Mouse (Mus musculus) CD8-positive naive resting alpha-beta T cell, adult 2 months (primary cell): ENCODE data around the gene Tssc4.

Source experiments
- DNase-seq, 2 experiments: peaks; one replicate each; pipeline ENCODE4 v3.0.0; 2022; ENCODE audit warnings: low read depth in 2 of 2, low spot score in 2 of 2

Gene Tssc4

DNA sequence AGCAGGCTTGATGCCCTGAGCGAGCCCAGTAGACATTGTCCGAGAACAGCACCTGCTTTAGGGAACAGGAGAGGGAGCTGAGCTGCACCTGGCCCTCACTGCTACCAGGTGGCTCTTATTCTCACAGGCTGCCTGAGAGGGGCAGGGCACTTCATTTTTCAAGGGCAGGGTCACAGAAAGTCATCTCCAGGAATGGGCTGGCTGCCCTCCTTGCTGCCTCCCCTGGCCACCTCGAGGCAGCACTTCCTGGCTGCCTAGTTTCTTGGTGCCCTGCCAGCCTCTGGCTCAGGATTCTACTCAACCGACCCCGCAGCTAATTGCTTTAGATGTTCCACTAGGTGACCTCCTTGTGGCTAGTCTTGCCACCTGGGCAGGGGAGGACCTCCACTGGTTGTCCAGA, 39.2 kb downstream of the Tssc4 start:
- DNase-seq: no peak

GRCm38 (mm10) chr7:143108996-143109660, 40.1 kb downstream of the Tssc4 start:
- no peak for DNase-seq

- no peak for DNase-seq
Observed at GRCm38 (mm10) chr7:143109696-143110095, 40.6 kb downstream of the Tssc4 start.

DNA sequence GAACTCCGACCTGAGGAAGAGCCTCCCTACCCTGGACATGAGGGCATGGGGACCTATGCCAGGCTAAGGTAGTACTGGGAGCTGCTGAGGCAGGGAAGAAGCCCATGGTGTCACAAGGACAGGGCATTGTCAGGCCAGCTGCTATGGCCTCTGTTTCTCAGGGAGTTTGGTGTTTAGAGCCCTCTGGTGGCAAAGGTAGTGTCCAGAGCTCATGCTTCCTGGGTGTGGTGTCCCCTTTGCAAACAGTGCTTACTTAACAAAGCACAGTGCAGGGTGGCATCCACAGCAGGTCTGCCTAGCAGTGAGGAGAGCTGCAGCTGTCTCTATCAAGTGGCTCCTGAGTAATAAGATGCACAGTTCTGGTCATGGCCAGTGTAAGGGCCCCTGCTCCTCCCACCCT, 41.8 kb downstream of the Tssc4 start:
- DNase-seq: no peak

DNA sequence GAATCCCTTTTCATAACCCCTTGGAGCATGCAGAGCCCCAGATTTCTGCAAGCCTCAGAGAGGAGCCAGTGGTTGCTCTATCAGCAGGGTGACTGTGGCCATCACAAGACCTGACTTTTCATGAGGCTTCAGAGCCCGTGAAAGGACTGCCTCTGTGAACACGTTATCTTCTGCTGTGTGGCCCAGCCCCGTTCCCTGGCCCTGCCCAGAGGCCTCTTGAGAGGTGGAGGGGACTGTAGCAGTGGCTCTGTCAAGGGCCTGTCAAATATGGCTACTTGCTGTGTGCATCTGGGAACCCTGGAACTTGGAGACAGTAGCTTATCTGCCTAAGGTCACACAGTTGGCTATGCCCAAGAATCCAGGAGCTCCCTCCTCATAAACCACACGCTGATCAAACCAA, 42.7 kb downstream of the Tssc4 start:
- no peak for DNase-seq

DNA sequence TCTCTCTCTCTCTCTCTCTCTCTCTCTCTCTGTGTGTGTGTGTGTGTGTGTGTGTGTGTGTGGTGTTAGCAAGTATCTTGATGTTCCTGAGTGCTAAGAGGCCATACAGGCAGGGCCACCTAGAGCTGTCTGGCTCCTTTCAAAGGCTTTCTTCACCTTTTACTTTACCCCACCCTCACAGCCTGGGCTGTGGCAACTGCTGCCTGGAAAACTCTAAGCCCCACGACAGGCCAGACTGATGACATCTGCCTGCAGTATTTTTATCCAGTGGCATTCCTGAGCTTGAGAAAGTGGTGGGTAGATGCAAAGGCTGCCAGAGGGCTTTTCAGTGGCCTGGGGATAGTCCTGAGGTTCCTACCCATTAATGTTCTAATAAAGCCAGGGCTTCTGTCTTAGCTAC, 43.3 kb downstream of the Tssc4 start:
- no peak for DNase-seq

- no peak for DNase-seq
Observed at GRCm38 (mm10) chr7:143114773-143115172, 45.7 kb downstream of the Tssc4 start.

DNA sequence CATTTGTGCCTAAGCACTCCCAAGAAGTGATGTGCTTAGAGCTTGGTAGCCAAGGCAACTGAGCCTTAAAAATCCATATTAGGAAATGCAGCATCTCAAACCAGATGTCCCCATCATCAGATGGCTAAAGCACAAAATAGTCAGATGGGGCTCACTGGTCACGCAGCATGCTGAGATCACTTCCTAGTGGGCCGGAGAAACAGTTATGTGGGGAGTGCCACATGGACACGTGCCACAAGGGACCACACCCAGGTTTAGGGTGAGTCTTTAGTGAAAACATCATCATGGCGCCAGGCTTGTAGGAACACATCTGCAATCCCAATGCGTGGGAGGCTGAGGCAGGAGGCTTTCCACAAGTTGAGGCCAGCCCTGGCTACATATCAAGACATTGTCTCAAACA, 47.5 kb downstream of the Tssc4 start:
- DNase-seq: no peak

- no peak for DNase-seq
Observed at GRCm38 (mm10) chr7:143119407-143119806, 50.4 kb downstream of the Tssc4 start.

DNA sequence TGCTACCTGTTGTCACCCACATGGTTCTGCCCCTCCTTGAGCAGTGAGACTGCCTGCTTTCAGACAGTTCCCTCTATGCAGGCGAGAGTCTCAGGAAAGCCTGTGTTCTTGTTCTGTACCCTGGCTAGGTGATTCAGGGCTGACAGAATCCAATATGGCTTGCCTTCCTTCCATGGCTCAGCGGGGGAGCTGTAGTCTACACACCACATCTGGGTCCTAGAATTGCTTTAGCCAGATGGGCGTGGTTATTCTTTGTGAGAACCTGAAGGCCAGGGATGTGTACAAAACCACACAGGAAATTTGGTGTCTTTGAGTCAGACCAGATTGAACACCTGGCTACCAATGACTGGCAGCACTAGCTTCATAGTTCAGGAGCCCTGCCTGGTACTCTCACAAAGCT, 50.8 kb downstream of the Tssc4 start:
- no peak for DNase-seq
